Mouse (Mus musculus) mouse trophoblast stem cell (cell line): ENCODE measurements around the gene Lsm7.

Experiments
- in situ Hi-C, 2 experiments: fragments of 300-500 bp; cut with MseI, MboI; formaldehyde crosslinking; loops; 2 replicates in 1 of 2; 3 replicates in 1 of 2; pipeline ENCODE4 v1.15.1; 2025

The Lsm7 gene

DNA sequence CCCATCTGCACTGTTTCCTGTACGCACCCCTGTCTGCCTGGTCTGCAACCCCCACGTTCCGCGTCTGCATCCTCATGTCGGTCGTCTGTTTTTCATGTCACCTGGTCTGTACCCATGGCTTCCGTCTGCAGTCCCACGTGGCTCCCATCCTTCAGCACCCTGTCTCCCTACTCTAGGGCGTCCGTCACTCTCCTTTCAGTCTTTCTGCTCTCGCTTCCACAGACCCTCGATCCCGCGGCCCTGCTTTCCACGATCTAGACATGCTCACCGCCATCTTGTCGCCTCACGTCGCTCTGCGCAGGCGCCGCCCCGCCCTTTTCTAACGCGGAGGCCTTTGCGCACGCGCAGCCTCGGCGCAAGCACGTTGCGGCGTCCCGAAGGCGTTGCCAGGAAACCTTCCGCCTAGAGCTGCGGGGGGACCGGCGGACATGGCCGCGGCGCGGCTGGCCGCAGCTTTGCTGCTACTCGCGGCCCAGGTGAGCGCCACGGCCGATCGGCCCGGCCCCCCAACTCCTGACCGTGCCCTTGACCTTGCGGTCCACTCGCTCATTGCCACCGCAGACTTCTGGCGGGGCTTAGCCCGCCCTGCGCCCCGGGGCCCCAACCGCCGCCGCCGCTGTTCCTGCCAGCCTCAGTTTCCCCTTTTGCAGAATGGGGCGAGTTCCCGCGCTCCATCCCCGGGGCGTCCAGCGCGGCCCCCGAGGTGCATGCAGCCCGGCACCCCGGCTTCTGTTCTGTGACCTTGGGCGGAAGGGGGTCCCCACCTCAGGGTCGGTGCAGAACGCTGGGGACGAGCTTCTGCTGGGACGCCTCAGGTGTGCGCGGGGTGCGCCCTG lies at the start of gene Lsm7, which contains the start of gene Sppl2b:
Gene Lsm7 (minus strand): TSS at position 297 of the 836 bp plus-strand sequence.
Gene Sppl2b (plus strand): TSS at position 363 of the 836 bp plus-strand sequence.
- in situ Hi-C loops = no loop called here

DNA sequence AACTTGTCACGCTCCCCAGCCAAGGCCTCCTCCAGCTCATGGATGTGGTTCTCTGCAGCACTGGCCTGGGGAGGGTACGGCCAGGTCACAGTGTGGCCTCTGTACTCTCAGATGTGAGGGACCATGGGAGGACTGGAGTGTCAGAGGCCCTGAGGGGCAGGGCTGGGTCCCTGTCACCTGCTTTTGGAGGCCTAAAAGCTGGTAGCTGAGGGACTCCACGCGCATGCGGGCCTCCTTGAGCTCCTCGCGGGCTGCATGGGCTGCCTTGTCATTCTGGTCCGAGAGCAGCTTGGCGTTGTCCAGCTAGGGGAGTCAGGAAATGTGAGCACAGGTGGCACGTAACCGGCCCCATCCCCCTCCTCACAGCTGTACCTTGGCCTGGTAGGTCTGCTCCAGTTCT lies 49.7 kb upstream of the Lsm7 start:
- in situ Hi-C loops = no loop called here

DNA sequence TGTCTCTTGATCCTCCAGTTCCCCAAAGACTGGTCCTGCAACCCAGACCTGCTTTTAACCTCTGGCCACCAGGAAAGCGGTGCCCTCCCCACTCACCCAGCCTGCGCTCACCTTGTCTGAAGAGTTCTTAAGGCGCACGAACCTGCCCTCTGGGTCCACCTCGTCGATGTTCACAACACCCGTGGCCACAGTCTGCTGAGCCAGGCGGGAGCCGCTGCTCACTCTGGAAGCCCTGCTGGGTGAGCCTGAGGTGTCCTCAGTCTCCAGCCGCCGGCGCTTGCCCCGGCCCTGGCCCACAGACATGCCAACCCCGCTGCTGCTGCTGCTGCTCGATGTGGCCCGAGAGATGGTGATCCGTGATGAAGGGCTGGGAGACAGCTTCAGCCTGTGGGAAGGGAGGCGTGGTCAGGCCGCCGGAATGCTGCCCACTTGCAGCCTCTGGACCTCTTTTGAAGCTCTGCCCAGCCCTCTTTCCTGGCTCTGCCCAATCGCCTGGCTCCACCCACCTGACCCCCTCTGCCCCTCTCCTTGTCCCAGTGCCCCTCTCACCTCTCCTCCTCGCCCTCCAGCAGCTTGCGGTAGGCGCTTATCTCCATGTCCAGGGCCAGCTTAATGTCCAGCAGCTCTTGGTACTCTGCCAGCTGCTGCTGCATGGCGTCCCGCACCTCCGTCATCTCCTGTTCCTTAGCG lies 49.1 kb upstream of the Lsm7 start:
- in situ Hi-C loops = no loop called here

DNA sequence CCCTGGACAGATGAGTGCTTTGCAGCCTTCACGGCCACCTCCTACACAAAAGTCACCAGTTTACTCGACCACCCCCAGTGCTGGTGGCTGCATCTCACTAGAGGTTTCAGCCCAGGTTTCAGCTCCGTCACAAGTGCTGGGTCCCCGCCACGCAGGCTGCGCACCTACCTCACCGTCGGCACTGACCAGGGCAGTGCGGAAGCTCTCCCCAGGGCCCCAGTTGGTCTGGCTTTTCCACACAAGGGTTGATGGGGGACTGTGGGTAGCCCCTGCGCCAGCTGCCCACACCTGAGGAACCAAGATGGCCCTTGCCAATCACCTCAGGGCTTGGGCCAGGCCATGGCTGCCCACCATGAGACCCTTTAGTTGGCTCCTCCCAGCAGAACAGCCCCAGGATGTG lies 48.3 kb upstream of the Lsm7 start:
- in situ Hi-C loops = no loop called here

DNA sequence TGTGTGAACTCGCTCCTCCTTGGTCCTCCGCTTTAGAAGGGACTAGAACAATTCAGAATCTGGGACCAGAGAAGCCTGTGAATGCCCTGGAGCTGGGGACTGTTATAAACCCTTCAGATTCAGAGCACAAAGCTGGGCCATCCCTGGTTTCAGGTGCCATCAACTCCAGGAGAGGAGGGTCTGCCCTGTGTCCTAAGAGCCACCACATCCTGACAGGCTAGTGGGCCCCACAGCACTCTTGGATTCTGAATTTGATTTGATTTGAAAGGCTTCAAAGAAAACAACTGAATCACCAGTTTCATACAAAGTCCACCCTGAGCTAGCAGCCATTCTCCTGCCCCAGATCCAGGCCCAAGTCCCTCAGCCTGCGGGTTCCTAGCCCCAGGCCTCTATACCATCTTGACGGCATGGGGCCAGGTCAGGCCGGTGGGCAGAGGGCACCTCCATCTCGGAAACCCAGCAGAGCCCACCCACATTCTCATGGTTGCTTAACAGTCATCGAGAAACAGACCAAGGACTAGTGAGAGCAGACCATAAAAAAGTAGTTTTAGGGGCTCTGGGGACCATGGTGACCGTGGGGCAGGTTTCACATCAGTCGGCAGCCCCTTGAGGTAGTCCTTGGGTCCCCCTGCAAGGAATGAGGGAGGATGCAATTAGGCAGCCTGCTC lies 47.4 kb upstream of the Lsm7 start:
- in situ Hi-C loops = no loop called here

DNA sequence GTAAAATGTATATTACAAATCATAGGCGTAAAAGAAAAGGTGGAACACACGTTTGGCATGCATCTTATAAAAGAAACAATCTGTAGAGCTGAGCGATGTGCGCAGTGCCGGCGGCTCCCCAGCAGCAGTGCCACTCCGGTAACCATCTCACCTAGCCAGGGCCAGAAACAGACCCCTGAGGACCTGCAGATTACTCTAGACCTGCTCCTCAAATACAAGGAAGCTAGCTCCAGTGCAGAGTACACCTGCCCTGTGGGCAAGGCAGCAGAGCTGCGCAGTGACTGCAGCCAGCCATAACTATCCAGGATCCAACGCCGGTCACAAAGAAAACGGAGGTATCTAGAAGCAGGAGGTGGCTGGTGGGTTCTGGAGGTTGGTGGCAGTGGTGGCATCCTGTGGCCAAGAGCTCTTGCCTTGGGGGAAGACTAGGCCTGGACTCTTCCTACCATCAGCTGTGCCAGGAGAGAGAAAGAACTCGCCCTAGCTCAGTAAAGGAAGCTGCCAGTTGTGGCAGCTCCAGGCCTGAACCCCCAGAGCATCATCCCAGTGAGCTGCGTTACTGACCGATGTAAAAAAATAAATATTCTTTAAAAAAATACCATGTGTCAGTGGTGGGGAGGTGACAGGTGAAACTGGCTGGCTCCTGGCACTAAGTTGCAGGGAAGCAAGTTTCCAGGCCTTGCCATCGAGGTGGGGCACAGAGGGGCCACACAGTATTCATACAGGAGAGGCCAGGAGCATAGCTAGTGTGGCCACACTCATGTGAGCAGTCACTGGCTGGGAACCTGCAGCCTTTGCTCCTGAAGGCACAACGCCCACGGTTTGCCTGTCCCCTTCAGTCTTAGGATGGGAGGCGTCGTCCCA lies 46.6 kb upstream of the Lsm7 start:
- in situ Hi-C loops = no loop called here

DNA sequence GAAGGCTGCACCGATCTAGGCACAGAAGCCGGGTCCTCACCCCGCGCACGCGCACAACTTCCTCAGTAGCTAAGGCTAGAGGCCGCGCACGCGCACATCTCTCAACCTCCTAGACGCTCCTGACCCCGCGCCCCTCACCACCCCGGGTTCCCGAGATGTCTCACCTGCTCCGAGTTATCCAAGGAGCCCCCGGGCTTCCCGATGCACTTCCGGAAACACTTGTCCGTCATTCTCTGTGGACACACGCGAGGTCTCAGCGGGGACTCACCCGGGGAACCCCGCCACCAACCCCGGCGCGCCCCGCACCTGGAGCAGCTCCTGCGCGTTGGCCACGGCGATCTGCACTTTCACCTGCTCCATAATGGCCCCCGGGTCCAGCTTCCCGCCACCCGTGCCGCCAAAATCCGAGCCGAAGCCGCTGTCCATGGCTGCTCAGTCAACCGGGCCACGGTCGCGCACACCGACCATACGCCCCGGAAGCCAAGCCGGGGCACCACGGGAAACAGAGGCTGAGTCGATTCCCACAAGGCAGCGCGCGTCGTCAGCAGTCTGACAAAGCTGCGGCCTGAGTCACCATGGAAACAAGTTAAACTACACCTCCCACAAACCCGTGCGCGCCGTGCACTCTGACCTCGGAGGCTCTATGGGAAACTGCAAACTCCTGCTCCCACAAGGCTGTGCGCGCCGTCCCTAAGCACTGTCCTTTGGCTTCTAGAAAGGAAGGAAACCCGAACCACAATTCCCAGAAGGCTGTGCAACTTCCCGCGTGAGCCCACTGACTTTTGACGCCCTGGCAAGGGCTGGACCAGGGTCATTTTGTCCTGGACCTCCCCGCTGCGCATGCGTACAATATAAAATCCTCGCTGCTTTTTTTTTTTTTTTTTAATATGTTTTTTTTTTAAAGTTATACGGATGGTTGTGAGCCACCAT lies 45.6 kb upstream of the Lsm7 start, which contains the start of gene Timm13:
Gene Timm13 (minus strand): TSS at position 652 of the 930 bp plus-strand sequence.
- in situ Hi-C loops = no loop called here

DNA sequence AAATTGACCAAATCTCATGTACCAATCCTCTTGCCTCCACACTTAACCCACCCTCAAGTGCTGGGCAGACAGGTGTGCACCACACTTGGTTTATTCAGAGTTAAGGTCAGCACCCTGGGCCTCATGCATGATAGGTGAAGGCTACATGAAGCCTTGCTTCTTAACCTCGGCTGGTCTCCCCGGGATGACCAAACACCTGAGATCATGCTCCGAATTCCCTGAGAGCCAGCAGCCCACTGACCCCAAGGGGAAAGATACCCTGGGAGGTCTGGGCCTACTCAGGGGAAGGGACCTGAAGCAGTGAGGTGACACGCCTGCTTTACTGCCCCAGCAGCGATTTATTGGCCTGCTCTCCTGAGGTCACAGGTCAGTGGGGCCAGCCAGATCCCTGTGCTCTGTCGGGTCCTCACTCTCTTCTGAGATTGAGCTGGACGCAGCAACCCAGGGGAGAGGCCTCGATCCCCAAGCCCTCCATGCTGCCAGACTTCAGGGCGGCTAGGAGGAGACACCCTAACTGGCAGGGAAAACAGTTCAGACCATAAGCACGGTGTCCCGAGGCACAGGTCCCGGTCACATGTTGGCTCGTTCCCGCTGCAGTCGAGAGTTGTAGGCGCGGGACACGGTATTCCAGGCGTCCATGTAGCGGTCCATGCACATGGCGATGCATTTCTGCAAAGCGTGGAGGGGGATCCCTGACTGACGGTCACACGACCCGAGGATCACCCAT lies 44.7 kb upstream of the Lsm7 start:
- in situ Hi-C loops = no loop called here

DNA sequence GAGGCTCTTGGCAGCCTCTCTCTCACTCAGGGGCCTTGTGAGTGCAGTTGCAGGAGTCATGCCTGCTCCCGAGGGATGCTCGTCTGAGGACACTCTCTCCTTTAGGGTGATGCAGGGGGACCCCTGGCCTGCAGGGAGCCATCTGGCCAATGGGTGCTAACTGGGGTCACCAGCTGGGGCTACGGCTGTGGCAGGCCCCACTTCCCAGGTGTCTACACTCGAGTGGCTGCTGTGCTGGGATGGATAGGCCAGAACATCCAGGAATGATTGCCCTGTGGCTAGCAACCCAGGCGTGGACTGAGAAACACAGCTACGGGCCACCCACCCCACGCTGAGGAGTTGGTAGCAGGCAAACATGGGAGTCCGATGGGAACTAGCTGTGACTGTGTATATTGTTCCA lies 44.1 kb upstream of the Lsm7 start:
- in situ Hi-C loops = no loop called here

DNA sequence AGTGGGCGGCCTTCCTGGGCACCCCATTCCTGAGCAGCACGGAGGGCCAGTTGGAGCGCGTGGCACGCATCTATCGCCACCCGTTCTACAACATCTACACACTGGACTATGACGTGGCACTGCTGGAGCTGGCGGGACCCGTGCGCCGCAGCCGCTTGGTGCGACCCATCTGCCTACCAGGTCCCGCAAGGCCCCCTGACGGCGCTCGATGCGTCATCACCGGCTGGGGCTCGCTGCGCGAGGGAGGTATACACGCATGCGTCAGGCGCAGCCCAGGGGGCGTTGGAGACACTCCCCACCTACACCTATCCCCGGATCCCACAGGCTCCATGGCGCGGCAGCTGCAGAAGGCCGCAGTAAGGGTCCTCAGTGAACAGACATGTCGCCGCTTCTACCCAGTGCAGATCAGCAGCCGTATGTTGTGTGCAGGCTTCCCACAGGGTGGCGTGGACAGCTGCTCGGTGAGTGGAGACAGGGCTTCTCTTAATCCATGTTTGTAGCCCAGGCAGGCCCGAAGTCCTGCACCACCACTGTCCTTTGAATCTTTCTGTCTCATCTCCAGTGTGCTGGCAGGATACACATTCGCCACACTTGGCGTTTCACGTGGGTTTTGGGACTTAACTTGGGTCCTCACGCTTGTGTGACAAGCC lies 43.0 kb upstream of the Lsm7 start:
- in situ Hi-C loops = no loop called here

DNA sequence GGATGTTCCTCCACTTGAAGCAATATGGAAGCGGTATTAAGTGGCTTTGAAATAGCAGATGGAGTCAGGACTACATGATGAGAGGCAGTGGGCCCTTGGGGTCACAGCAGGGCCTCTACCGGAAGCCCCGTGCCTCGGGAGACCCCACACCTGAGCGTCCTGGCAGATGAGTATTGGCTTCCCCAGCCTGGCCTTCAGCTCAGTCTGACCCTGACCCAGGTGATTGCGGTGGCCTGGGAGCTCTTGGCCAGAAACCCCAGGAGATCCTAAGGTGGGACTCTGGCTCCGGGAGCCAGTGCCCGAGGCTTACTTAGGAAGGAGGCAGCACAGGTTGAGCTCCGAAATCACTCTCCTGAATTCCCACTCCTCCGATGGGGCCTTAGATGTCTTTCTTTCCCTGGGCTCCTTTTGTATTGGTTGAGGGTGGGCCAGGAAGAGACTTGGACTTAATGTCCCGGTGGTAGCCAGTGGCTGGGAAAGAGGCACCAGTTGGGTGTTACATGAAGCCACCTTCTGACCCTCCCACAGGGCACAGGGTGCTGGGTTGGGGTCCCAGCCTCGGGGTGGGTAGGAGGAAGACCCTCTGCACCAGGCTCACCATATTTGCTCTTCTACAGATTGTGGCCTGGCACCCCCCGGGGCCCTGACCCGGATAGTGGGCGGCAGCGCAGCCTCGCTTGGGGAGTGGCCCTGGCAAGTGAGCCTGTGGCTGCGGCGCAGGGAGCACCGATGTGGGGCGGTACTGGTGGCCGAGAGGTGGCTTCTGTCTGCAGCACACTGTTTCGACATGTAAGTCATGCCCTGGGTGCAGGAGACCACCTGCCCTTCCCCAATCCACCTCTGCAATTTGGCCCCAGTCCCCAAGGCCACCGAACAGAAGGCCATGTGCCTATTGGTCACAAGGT lies 41.8 kb upstream of the Lsm7 start:
- in situ Hi-C loops = no loop called here

DNA sequence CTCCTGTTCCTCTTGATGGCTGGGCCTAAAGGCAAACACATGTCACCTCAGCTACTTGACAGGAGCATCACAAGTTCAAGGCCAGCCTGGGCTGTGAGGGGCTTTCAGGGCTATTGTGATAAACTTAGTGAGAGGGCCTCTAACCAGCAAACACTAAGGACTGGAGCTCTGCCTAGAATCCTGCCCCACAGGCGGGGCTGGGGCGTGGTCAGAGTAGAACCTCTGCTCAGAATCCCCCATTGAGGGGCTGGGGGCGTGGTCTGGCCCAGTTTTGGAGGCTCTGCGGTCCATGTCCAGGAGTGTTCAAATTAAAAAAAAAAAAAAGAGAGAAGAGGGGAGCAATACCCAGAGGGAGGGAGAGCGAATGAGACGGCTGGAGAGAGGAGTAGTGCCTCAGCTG lies 40.7 kb upstream of the Lsm7 start:
- in situ Hi-C loops = no loop called here

DNA sequence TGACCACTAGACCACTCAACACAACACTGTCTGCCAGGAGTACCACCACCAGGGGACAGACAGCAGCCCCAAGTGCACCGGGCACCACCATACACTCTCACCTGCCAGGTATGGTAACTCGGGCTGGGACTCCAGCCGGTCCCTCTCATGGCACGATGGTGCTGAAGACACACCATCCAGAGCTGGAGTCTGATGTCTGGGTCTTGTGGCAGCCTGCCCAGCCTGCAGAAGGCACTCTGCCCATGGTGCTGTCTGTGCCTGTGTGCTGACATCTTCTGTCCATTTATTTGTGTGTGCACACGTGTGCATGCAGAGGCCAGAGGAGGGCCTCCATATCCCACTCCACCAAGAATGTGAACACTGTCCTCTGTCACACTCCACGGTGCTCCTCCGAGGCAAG lies 40.1 kb upstream of the Lsm7 start:
- in situ Hi-C loops = no loop called here

DNA sequence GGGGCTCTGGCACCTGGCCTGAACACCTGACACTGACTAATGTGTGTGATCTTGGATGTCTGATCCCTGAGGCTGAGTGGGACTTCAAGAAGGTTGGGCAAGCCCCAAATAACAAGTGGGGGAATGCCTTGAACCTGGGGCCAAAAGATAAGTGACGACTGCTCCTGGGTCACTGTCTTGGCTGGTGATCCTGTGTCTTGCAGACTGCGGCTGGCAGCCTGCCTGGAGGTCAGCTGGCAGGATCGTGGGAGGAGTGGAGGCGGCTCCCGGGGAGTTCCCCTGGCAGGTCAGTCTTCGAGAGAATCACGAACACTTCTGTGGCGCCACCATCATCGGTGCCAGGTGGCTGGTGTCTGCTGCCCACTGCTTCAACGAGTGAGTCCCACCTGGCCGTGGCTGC lies 32.2 kb upstream of the Lsm7 start:
- in situ Hi-C loops = no loop called here

DNA sequence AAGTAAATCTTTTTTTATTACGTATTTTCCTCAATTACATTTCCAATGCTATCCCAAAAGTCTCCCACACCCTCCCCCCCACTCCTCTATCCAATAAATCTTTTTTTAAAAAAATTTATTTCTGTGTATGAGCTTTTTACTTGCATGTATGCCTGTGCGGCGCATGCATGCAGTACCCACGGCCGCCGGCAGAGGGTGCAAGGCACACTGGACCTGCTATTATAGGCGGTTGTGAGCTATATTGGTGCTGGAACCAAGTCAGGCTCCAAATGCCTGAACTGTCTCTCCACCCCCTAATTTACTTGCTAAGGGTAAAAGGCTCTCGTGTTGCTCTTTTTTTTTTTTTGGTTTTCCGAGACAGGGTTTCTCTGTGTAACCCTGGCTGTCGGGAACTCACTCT lies 26.3 kb upstream of the Lsm7 start:
- in situ Hi-C loops = loop anchor here in 1 of 2 experiments (5.0 kb wide), 1 partner anchor 59 kb away; no protein-coding TSS in a partner anchor

DNA sequence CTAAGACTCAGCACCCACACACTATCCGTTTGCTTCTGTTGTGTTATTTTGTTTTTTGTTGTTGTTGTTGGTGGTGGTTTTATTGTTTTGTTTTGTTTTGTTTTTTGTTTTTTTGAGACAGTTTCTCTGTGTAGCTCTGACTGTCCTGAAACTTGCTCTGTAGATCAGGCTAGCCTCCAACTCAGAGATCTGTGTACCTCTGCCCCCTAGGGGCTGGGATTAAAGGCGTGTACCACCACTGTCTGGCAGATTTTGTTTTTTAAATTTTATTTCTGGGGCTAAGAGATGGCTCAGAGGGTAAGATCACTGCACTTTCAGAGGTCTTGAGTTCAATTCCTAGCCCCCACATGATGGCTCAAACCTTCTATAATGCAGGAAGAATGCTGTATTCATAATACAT lies 25.9 kb upstream of the Lsm7 start:
- in situ Hi-C loops = loop anchor here in 1 of 2 experiments (5.0 kb wide), 1 partner anchor 59 kb away; no protein-coding TSS in a partner anchor

DNA sequence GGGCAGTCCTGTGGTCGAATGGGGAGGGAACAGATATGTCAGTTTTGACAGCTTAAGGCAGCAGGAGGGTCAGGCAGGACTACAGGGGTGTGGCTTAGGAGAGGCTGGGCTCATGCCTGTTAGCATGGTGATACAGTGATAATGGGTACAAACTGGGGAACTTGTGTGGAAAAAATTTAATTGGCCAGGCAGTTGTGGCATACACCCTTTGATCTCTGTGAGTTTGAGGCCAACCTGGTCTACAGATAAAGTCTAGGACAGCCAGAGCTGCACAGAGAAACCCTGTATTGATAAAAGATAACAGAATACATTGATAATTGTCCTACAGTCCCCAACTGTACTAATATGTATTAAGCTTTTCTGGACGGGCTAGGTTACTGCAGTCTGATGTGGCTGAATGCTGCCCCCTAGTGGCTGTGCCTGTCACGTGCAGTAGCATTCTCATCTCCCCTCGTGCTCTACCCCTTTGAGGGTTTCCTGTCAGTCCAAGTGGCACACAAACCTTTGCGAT lies 25.2 kb upstream of the Lsm7 start:
- in situ Hi-C loops = loop anchor here in 1 of 2 experiments (5.0 kb wide), 1 partner anchor 58 kb away; no protein-coding TSS in a partner anchor
